Mouse (Mus musculus) liver, postnatal 0 days (tissue): ENCODE measurements around the gene Hvcn1. TPM values are rescaled to one million over a fixed set of nuclear protein-coding genes. Genes with fewer than 3 reads are reported as not detected.

ENCODE experiments used
- ATAC-seq: fragments of 200-750 bp; cut with Nextera tagmentation; 2 replicates; pipeline ENCODE4 v1.8.0; 2017; ENCODE audit warnings: mild to moderate bottlenecking, moderate library complexity
- DNase-seq: peaks from one replicate; pipeline ENCODE4 v3.0.0-alpha.2; 2016
- H3K27ac ChIP-seq: fragments of 300-500 bp; sonication (generic); 2 replicates; pipeline ENCODE4 v1.5.1; 2014; ENCODE audit warnings: antibody characterized with exemption, moderate library complexity, mild to moderate bottlenecking, low read depth
- H3K27me3 ChIP-seq: fragments of 300-500 bp; sonication (generic); 2 replicates; pipeline ENCODE4 v1.6.1; 2014; ENCODE audit warnings: low read length, control low read depth, mixed read lengths; ENCODE audit not compliant: insufficient read depth
- H3K36me3 ChIP-seq: fragments of 300-500 bp; sonication (generic); replicated peaks from 2 replicates; pipeline ENCODE4 v1.6.1; 2014; ENCODE audit warnings: mild to moderate bottlenecking, control low read depth, low read length, moderate library complexity, mixed read lengths; ENCODE audit not compliant: insufficient read depth
- H3K4me1 ChIP-seq: fragments of 300-500 bp; sonication (generic); 2 replicates; pipeline ENCODE4 v1.6.1; 2014; ENCODE audit warnings: antibody characterized with exemption, mild to moderate bottlenecking, control low read depth; ENCODE audit not compliant: insufficient read depth
- H3K4me2 ChIP-seq: fragments of 300-500 bp; sonication (generic); 2 replicates; pipeline ENCODE4 v1.6.1; 2014; ENCODE audit warnings: low read depth, mild to moderate bottlenecking, low read length, moderate library complexity, mixed read lengths
- H3K4me3 ChIP-seq: fragments of 300-500 bp; sonication (generic); 2 replicates; pipeline ENCODE4 v1.5.1; 2014; ENCODE audit warnings: low read depth, low read length
- H3K9ac ChIP-seq: fragments of 300-500 bp; sonication (generic); replicated peaks from 2 replicates; pipeline ENCODE4 v1.6.1; 2014; ENCODE audit warnings: mild to moderate bottlenecking, moderate library complexity
- H3K9me3 ChIP-seq: fragments of 300-500 bp; sonication (generic); 2 replicates; pipeline ENCODE4 v1.6.1; 2016; ENCODE audit warnings: mild to moderate bottlenecking, control low read depth, low read length, mixed read lengths
- CTCF ChIP-seq: sonication (generic); IDR thresholded peaks from 2 replicates; pipeline ENCODE4 v1.5.1; 2016; ENCODE audit warnings: antibody characterized with exemption, low read depth
- EP300 ChIP-seq: IDR thresholded peaks from 2 replicates; pipeline ENCODE4 v1.6.1; 2016; ENCODE audit warnings: antibody characterized with exemption, low read depth, mild to moderate bottlenecking
- WGBS: fragments of 180-500 bp; shearing (Covaris S2); extraction: QIAGEN DNeasy Blood & Tissue Kit; methylation state at CpG from one replicate; pipeline ENCODE4 v1.1.7; 2014; ENCODE audit not compliant: insufficient replicate concordance; 5-methylcytosine and 5-hydroxymethylcytosine counted together
- polyA plus RNA-seq: library from polyadenylated mRNA; unstranded; fragments of >200 nt; fragmentation: Nextera tagmentation; extraction: Ambion mirVana; gene quantifications from 2 replicates; pipeline ENCODE4 v1.2.1, GENCODE M21; 2015

The Hvcn1 gene
- polyA plus RNA-seq, 1 experiment from 2014 or later = 7.3 TPM

GRCm38 (mm10) chr5:122166636-122167161 is 39.9 kb upstream of the Hvcn1 start:
- peaks cover 20% of the 10 kb centered on the region for H3K4me1 ChIP-seq

GRCm38 (mm10) chr5:122168344-122169069 is 38.1 kb upstream of the Hvcn1 start:
- DNase-seq (no peak), ATAC-seq (no peak)
- Histone ChIP-seq H3K9ac (no peak overlapping the region), H3K36me3 (peaks cover 95% of the 10 kb centered on the region), H3K9me3 (no peaks in the 10 kb centered on the region), H3K27ac (no peak overlapping the region), H3K4me1 (peaks cover 9% of the 10 kb centered on the region), H3K4me3 (no peak overlapping the region), H3K27me3 (no peaks in the 10 kb centered on the region), H3K4me2 (no peak overlapping the region)
- 88% methylated on average over 14 of the region's 14 CpGs for WGBS
- no peak for TF ChIP-seq EP300
- TF ChIP-seq CTCF = no peak

More at GRCm38 (mm10) chr5:122166636-122167161, 39.9 kb upstream of the Hvcn1 start:
- DNase-seq = no peak
- H3K4me2 ChIP-seq = no peak overlapping the region
- WGBS = 53% methylated on average over 8 of the region's 8 CpGs
- ATAC-seq = no peak
- peaks cover 92% of the 10 kb centered on the region for H3K36me3 ChIP-seq
- no peak for TF ChIP-seq EP300
- no peak for TF ChIP-seq CTCF
- H3K27ac ChIP-seq = no peak overlapping the region
- no peaks in the 10 kb centered on the region for H3K27me3 ChIP-seq
- no peak overlapping the region for H3K4me3 ChIP-seq
- no peaks in the 10 kb centered on the region for H3K9me3 ChIP-seq
- H3K9ac ChIP-seq = no peak overlapping the region

GRCm38 (mm10) chr5:122171058-122171457 is 35.5 kb upstream of the Hvcn1 start:
- H3K4me2 ChIP-seq = no peak overlapping the region
- peaks cover 83% of the 10 kb centered on the region for H3K36me3 ChIP-seq
- H3K9me3 ChIP-seq = no peaks in the 10 kb centered on the region
- H3K4me3 ChIP-seq = no peak overlapping the region
- H3K9ac ChIP-seq = no peak overlapping the region
- TF ChIP-seq EP300 (no peak), CTCF (no peak)
- 93% methylated on average over 8 of the region's 8 CpGs for WGBS
- no peaks in the 10 kb centered on the region; the same call in 1 of the 2 replicates for H3K4me1 ChIP-seq
- H3K27me3 ChIP-seq = no peaks in the 10 kb centered on the region
- ATAC-seq = no peak
- no peak overlapping the region for H3K27ac ChIP-seq
- no peak for DNase-seq

- no peak for TF ChIP-seq EP300
- TF ChIP-seq CTCF = no peak
- H3K9ac ChIP-seq = no peak overlapping the region
- no peak overlapping the region for H3K27ac ChIP-seq
- H3K36me3 ChIP-seq = peaks cover 45% of the 10 kb centered on the region
- 56% methylated on average over 2 of the region's 2 CpGs for WGBS
- 0 out of 2 replicates have a peak, but pooled peaks have one; percentile 18 for ATAC-seq
- H3K4me3 ChIP-seq = no peak overlapping the region
- H3K9me3 ChIP-seq = no peaks in the 10 kb centered on the region
- no peak for DNase-seq
- no peaks in the 10 kb centered on the region for H3K27me3 ChIP-seq
- H3K4me2 ChIP-seq = no peak overlapping the region
- no peaks in the 10 kb centered on the region for H3K4me1 ChIP-seq
Observed at GRCm38 (mm10) chr5:122175402-122175801, 31.2 kb upstream of the Hvcn1 start.

GRCm38 (mm10) chr5:122175961-122176360 is 30.6 kb upstream of the Hvcn1 start:
- Histone ChIP-seq H3K9me3 (no peaks in the 10 kb centered on the region), H3K4me2 (no peak overlapping the region), H3K36me3 (peaks cover 39% of the 10 kb centered on the region), H3K4me1 (no peaks in the 10 kb centered on the region), H3K9ac (no peak overlapping the region), H3K27ac (no peak overlapping the region), H3K4me3 (no peak overlapping the region), H3K27me3 (no peaks in the 10 kb centered on the region)
- DNase-seq (no peak), ATAC-seq (peak; percentile 7; the same call in 1 of the 2 replicates)
- no peak for TF ChIP-seq CTCF
- no peak for TF ChIP-seq EP300
- 78% methylated on average over 7 of the region's 7 CpGs for WGBS

GRCm38 (mm10) chr5:122176398-122176797 is 30.2 kb upstream of the Hvcn1 start:
- Histone ChIP-seq H3K27ac (no peak overlapping the region), H3K9ac (no peak overlapping the region), H3K36me3 (peaks cover 35% of the 10 kb centered on the region), H3K4me2 (no peak overlapping the region), H3K9me3 (no peaks in the 10 kb centered on the region), H3K4me3 (no peak overlapping the region), H3K4me1 (no peaks in the 10 kb centered on the region), H3K27me3 (no peaks in the 10 kb centered on the region)
- 35% methylated on average over 1 of the region's 1 CpGs for WGBS
- DNase-seq = peak; percentile 64
- TF ChIP-seq EP300 (no peak), CTCF (peak; percentile 75)
- peak; percentile 79 for ATAC-seq
